Mouse (Mus musculus): Measurements from ENCODE around the gene Helq. TPM values are rescaled to one million over a fixed set of nuclear protein-coding genes. Genes with fewer than 3 reads are reported as not detected.

The Helq gene
- polyA plus RNA-seq, 1 experiment, result 4.2 TPM

DNA sequence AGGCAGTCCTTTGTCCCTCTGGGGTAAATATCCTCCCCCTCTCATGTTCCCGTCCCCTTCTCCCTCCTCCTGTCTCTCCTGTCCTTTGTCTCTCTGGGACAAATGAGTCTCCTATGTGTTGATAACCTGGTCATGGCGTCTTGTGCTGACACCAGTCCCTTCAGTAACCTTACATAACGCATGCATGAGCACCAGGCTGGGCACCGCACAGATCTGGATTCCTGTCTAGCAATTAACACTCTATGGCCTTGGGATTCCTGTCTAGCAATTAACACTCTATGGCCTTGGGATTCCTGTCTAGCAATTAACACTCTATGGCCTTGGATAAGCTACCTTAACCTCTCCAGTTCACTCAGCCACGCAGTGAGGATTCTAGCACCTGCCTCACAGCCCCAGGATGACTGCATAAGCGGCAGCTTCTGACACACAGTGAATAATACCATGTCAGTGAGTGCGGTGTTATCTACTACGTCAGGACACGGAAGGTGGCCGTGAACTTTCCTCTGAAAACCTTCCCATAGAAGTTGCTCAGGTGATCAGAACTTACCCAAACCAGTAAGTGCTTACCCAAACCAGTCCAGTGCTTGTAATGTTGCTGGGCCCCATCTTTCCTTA is 38.2 kb downstream of the Helq start:
- H3K79me2 ChIP-seq (ENCODE audit: control insufficient read depth, insufficient read depth), result no peaks in the 10 kb centered on the region
- no peak overlapping the region for H3K4me3 ChIP-seq
- TF ChIP-seq MAX (IDR thresholded peaks at IDR 0.05; ENCODE audit: low read depth), result no peak
- no peak for TF ChIP-seq POLR2AphosphoS2 (IDR thresholded peaks at IDR 0.05; ENCODE audit: insufficient read length, low read depth)
- no peak for TF ChIP-seq E2F4 (IDR thresholded peaks at IDR 0.05; ENCODE audit: insufficient read depth)
- TF ChIP-seq MYOG (IDR thresholded peaks at IDR 0.05; ENCODE audit: control insufficient read depth in 1 of 3, insufficient read depth in 1 of 3, insufficient read length in 2 of 3, low read depth in 2 of 3), result no peak
- no peak for TF ChIP-seq MYOD1 (IDR thresholded peaks at IDR 0.05; ENCODE audit: control insufficient read depth in 1 of 3, insufficient read length in 2 of 3, low read depth in 2 of 3)
- TF ChIP-seq POLR2A (IDR thresholded peaks at IDR 0.05; ENCODE audit: insufficient read length, low read depth), result no peak
- no peak for TF ChIP-seq USF1 (IDR thresholded peaks at IDR 0.05; ENCODE audit: low read depth)
- TF ChIP-seq CEBPB (IDR thresholded peaks at IDR 0.05; ENCODE audit: insufficient read depth, poor library complexity, severe bottlenecking), result no peak
- TF ChIP-seq TCF3 (IDR thresholded peaks at IDR 0.05; ENCODE audit: insufficient read length, low read depth), result no peak
- TF ChIP-seq TCF12 (IDR thresholded peaks at IDR 0.05; ENCODE audit: insufficient read depth, poor library complexity, severe bottlenecking), result no peak
- TF ChIP-seq REST (IDR thresholded peaks at IDR 0.05; ENCODE audit: insufficient read depth, insufficient read length), result no peak
- no peak for TF ChIP-seq SRF (IDR thresholded peaks at IDR 0.05; ENCODE audit: control insufficient read depth, insufficient read length, low read depth)
- H3K36me3 ChIP-seq (ENCODE audit: control insufficient read depth, insufficient read depth), result no peaks in the 10 kb centered on the region
- H3K27me3 ChIP-seq (ENCODE audit: control insufficient read depth, insufficient read depth, insufficient read length), result no peaks in the 10 kb centered on the region
- no peak overlapping the region for H3ac ChIP-seq (ENCODE audit: control insufficient read depth, insufficient read length)
- no peak overlapping the region for H3K4me2 ChIP-seq (ENCODE audit: low read depth)

- Histone ChIP-seq H3K27me3 (ENCODE audit: control insufficient read depth, insufficient read depth, insufficient read length) (no peaks in the 10 kb centered on the region), H3K4me2 (ENCODE audit: low read depth) (no peak overlapping the region), H3K36me3 (ENCODE audit: control insufficient read depth, insufficient read depth) (no peaks in the 10 kb centered on the region), H3K79me2 (ENCODE audit: control insufficient read depth, insufficient read depth) (no peaks in the 10 kb centered on the region), H3ac (ENCODE audit: control insufficient read depth, insufficient read length) (no peak overlapping the region), H3K4me3 (no peak overlapping the region)
- TF ChIP-seq MYOG (IDR thresholded peaks at IDR 0.05; ENCODE audit: control insufficient read depth in 1 of 3, insufficient read depth in 1 of 3, insufficient read length in 2 of 3, low read depth in 2 of 3) (no peak), USF1 (IDR thresholded peaks at IDR 0.05; ENCODE audit: low read depth) (no peak), POLR2AphosphoS2 (IDR thresholded peaks at IDR 0.05; ENCODE audit: insufficient read length, low read depth) (no peak), SRF (IDR thresholded peaks at IDR 0.05; ENCODE audit: control insufficient read depth, insufficient read length, low read depth) (no peak), TCF3 (IDR thresholded peaks at IDR 0.05; ENCODE audit: insufficient read length, low read depth) (no peak), MYOD1 (IDR thresholded peaks at IDR 0.05; ENCODE audit: control insufficient read depth in 1 of 3, insufficient read length in 2 of 3, low read depth in 2 of 3) (no peak), TCF12 (IDR thresholded peaks at IDR 0.05; ENCODE audit: insufficient read depth, poor library complexity, severe bottlenecking) (no peak), E2F4 (IDR thresholded peaks at IDR 0.05; ENCODE audit: insufficient read depth) (no peak), POLR2A (IDR thresholded peaks at IDR 0.05; ENCODE audit: insufficient read length, low read depth) (no peak), CEBPB (IDR thresholded peaks at IDR 0.05; ENCODE audit: insufficient read depth, poor library complexity, severe bottlenecking) (no peak), MAX (IDR thresholded peaks at IDR 0.05; ENCODE audit: low read depth) (no peak), REST (IDR thresholded peaks at IDR 0.05; ENCODE audit: insufficient read depth, insufficient read length) (no peak)
Observed at GRCm38 (mm10) chr5:100758121-100758520, 40.3 kb downstream of the Helq start.

DNA sequence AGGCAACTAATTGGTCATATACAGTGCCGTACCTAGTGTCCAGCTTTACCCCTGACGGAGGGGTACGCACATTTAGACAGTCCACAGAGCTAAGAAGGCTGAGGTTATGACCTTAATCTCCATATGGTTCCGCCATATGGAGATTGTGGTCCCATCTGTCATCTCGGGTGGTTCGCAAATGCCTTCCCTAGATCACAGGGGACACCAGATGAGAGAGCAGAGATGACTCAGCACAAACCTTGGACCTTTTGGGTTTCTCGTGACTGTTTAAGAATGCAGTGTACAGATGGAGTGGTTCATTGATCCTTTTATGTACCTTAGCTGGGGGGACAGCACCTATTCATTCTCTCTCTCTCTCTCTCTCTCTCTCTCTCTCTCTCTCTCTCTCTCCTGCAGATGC is 45.0 kb downstream of the Helq start:
- Histone ChIP-seq H3K4me3 (no peak overlapping the region), H3K27me3 (ENCODE audit: control insufficient read depth, insufficient read depth, insufficient read length) (no peaks in the 10 kb centered on the region), H3K79me2 (ENCODE audit: control insufficient read depth, insufficient read depth) (no peaks in the 10 kb centered on the region), H3K36me3 (ENCODE audit: control insufficient read depth, insufficient read depth) (no peaks in the 10 kb centered on the region), H3K4me2 (ENCODE audit: low read depth) (no peak overlapping the region), H3ac (ENCODE audit: control insufficient read depth, insufficient read length) (no peak overlapping the region)
- no peak for TF ChIP-seq TCF12 (IDR thresholded peaks at IDR 0.05; ENCODE audit: insufficient read depth, poor library complexity, severe bottlenecking)
- TF ChIP-seq CEBPB (IDR thresholded peaks at IDR 0.05; ENCODE audit: insufficient read depth, poor library complexity, severe bottlenecking), result no peak
- no peak for TF ChIP-seq REST (IDR thresholded peaks at IDR 0.05; ENCODE audit: insufficient read depth, insufficient read length)
- no peak for TF ChIP-seq POLR2AphosphoS2 (IDR thresholded peaks at IDR 0.05; ENCODE audit: insufficient read length, low read depth)
- TF ChIP-seq POLR2A (IDR thresholded peaks at IDR 0.05; ENCODE audit: insufficient read length, low read depth), result no peak
- no peak for TF ChIP-seq TCF3 (IDR thresholded peaks at IDR 0.05; ENCODE audit: insufficient read length, low read depth)
- TF ChIP-seq SRF (IDR thresholded peaks at IDR 0.05; ENCODE audit: control insufficient read depth, insufficient read length, low read depth), result no peak
- TF ChIP-seq USF1 (IDR thresholded peaks at IDR 0.05; ENCODE audit: low read depth), result no peak
- no peak for TF ChIP-seq MAX (IDR thresholded peaks at IDR 0.05; ENCODE audit: low read depth)

DNA sequence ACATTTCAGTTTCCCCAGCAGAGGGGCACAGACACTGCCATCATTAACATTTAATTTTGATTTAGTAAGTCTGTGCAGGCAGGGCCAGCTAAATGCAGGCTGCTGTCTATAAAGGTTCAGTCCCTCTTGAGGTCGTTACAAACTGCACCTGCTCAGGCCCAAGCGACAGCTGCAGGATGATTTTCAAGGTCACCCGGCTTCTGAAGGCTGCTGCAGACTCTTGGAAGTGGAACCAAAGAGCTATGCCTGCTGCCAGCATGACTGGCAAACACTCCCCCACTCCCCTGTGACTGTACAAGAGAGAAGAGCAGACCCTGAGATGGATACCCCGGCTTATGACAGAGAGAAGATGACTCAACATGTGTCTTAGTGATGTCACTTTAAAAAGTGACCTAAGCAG is 46.7 kb downstream of the Helq start:
- H3ac ChIP-seq (ENCODE audit: control insufficient read depth, insufficient read length), result no peak overlapping the region
- H3K27me3 ChIP-seq (ENCODE audit: control insufficient read depth, insufficient read depth, insufficient read length), result no peaks in the 10 kb centered on the region
- no peaks in the 10 kb centered on the region for H3K36me3 ChIP-seq (ENCODE audit: control insufficient read depth, insufficient read depth)
- TF ChIP-seq TCF12 (IDR thresholded peaks at IDR 0.05; ENCODE audit: insufficient read depth, poor library complexity, severe bottlenecking) (peak; percentile 67), E2F4 (IDR thresholded peaks at IDR 0.05; ENCODE audit: insufficient read depth) (no peak), MAX (IDR thresholded peaks at IDR 0.05; ENCODE audit: low read depth) (no peak), MYOD1 (IDR thresholded peaks at IDR 0.05; ENCODE audit: control insufficient read depth in 1 of 3, insufficient read length in 2 of 3, low read depth in 2 of 3) (peak; percentile 76 to 96 (median 93)), SRF (IDR thresholded peaks at IDR 0.05; ENCODE audit: control insufficient read depth, insufficient read length, low read depth) (no peak), POLR2A (IDR thresholded peaks at IDR 0.05; ENCODE audit: insufficient read length, low read depth) (no peak), USF1 (IDR thresholded peaks at IDR 0.05; ENCODE audit: low read depth) (no peak), POLR2AphosphoS2 (IDR thresholded peaks at IDR 0.05; ENCODE audit: insufficient read length, low read depth) (no peak), TCF3 (IDR thresholded peaks at IDR 0.05; ENCODE audit: insufficient read length, low read depth) (peak; percentile 19), MYOG (IDR thresholded peaks at IDR 0.05; ENCODE audit: control insufficient read depth in 1 of 3, insufficient read depth in 1 of 3, insufficient read length in 2 of 3, low read depth in 2 of 3) (peak; percentile 77 to 94 (median 93))
- H3K4me3 ChIP-seq, result no peak overlapping the region
- H3K79me2 ChIP-seq (ENCODE audit: control insufficient read depth, insufficient read depth), result no peaks in the 10 kb centered on the region
- H3K4me2 ChIP-seq (ENCODE audit: low read depth), result peak overlapping the region; percentile 62

All from myocyte (in vitro differentiated cells).